Mouse (Mus musculus) heart, adult 8-10 months (tissue): Measurements from ENCODE around the gene Stxbp2. TPM values are rescaled to one million over a fixed set of nuclear protein-coding genes. Genes with fewer than 3 reads are reported as not detected.

Experiments
- DNase-seq: peaks from one replicate; pipeline ENCODE4 v3.0.0; 2022; ENCODE audit warnings: low spot score
- total RNA-seq, 4 experiments: library from RNA; stranded (reverse); gene quantifications; 2 replicates each; pipeline ENCODE4 v1.2.4; 2022

Gene Stxbp2
- total RNA-seq, 4 experiments from 2014 or later = 4.6 to 7.7 (median 5.6) TPM

- DNase-seq = no peak
These were observed 722 bp downstream of the Stxbp2 start for GRCm38 (mm10) chr8:3631478-3631875.

- DNase-seq = no peak
These were observed 15.0 kb downstream of the Stxbp2 start for GRCm38 (mm10) chr8:3645804-3646203.

- DNase-seq = no peak
These were observed 16.2 kb downstream of the Stxbp2 start for GRCm38 (mm10) chr8:3646824-3647531.

GRCm38 (mm10) chr8:3647561-3647960, 16.8 kb downstream of the Stxbp2 start:
- DNase-seq = no peak

- DNase-seq = no peak
These were observed 17.5 kb downstream of the Stxbp2 start for GRCm38 (mm10) chr8:3648268-3648667.

- no peak for DNase-seq
These were observed 18.2 kb downstream of the Stxbp2 start for GRCm38 (mm10) chr8:3648990-3649389.

GRCm38 (mm10) chr8:3652845-3653244, 22.1 kb downstream of the Stxbp2 start:
- DNase-seq = no peak

- DNase-seq = no peak
These were observed 24.2 kb downstream of the Stxbp2 start for GRCm38 (mm10) chr8:3654726-3655508.

GRCm38 (mm10) chr8:3655526-3655925, 24.8 kb downstream of the Stxbp2 start, which contains the start of gene Retn:
Gene Retn, plus strand, starts transcription at chr8:3655770.
- no peak for DNase-seq

GRCm38 (mm10) chr8:3656725-3657381, 26.1 kb downstream of the Stxbp2 start:
- no peak for DNase-seq

- DNase-seq = no peak
These were observed 30.1 kb downstream of the Stxbp2 start for GRCm38 (mm10) chr8:3660889-3661288.

- DNase-seq = no peak
These were observed 33.6 kb downstream of the Stxbp2 start for GRCm38 (mm10) chr8:3664405-3664804.

GRCm38 (mm10) chr8:3665507-3665906, 34.8 kb downstream of the Stxbp2 start, which contains the start of gene Mcemp1:
Gene Mcemp1, plus strand, starts transcription at chr8:3665754.
- DNase-seq = no peak

GRCm38 (mm10) chr8:3670388-3670787, 39.6 kb downstream of the Stxbp2 start:
- no peak for DNase-seq

- DNase-seq = peak; percentile 78
These were observed 41.3 kb downstream of the Stxbp2 start, which contains the start of gene Fcor for GRCm38 (mm10) chr8:3671980-3672491. Gene Fcor, minus strand, starts transcription at chr8:3672362.

- no peak for DNase-seq
These were observed 43.9 kb downstream of the Stxbp2 start for GRCm38 (mm10) chr8:3674671-3675070.

GRCm38 (mm10) chr8:3676131-3676992, 45.6 kb downstream of the Stxbp2 start, which contains the start of gene Trappc5:
Gene Trappc5, plus strand, starts transcription at chr8:3676299.
- peak; percentile 93 for DNase-seq

- DNase-seq = peak; percentile 29
These were observed 46.3 kb downstream of the Stxbp2 start for GRCm38 (mm10) chr8:3676993-3677579.

GRCm38 (mm10) chr8:3678831-3679230, 48.1 kb downstream of the Stxbp2 start:
- DNase-seq = no peak

- no peak for DNase-seq
These were observed 48.5 kb downstream of the Stxbp2 start for GRCm38 (mm10) chr8:3679236-3679635.

- no peak for DNase-seq
These were observed 48.9 kb downstream of the Stxbp2 start for GRCm38 (mm10) chr8:3679656-3680055.
